ENCODE assay signal across 21 mouse cellular contexts in genomic region chr1:74792831-74793660, GRCm38 (mm10). TPM values are rescaled to one million over a fixed set of nuclear protein-coding genes. Genes with fewer than 3 reads are reported as not detected.
DNase-seq lines count a peak whose midpoint lies in the region; ATAC-seq and TF ChIP-seq lines count a peak whose summit lies in the region.
"Had no signal": no experiment of that assay in that cellular context is flagged by ENCODE, and none has a peak within 500 bp of the region (broad histone marks: within the 10 kb centered on the region; RNA-seq: fewer than 3 reads in every experiment).

No protein-coding gene starts in this region.

- H3K9me3 ChIP-seq in midbrain, embryonic 10.5 days (replicated peaks) = no peaks in the 10 kb centered on the region
- H3K9me3 ChIP-seq in midbrain, embryonic 13.5 days = no peaks in the 10 kb centered on the region
- no peaks in the 10 kb centered on the region for H3K9me3 ChIP-seq in CH12.LX (replicated peaks; ENCODE audit: low read length)
- H3K9me3 ChIP-seq in kidney, embryonic 14.5 days (ENCODE audit: control insufficient read depth, low read length) = no peaks in the 10 kb centered on the region
- H3K9me3 ChIP-seq: forebrain, embryonic 13.5 days; heart, embryonic 13.5 days; neural tube, embryonic 13.5 days had no signal

- H3K9ac ChIP-seq in midbrain, embryonic 13.5 days (replicated peaks) = no peak overlapping the region
- H3K9ac ChIP-seq in CH12.LX (ENCODE audit: insufficient read depth, low read depth) = peak overlapping the region; percentile 81
- no peak overlapping the region for H3K9ac ChIP-seq in kidney, embryonic 14.5 days (ENCODE audit: low read depth, low read length)
- H3K9ac ChIP-seq: forebrain, embryonic 13.5 days; heart, embryonic 13.5 days; neural tube, embryonic 13.5 days had no signal

- TF ChIP-seq POLR2A in CH12.LX (IDR thresholded peaks at IDR 0.05; ENCODE audit: low read depth, low read length) (peak; percentile 44; the same call in 1 of the 2 replicates), myocyte (IDR thresholded peaks at IDR 0.05; ENCODE audit: insufficient read length, low read depth) (peak; percentile 78)
- TF ChIP-seq POLR2A in cortical plate, adult 2 months (IDR thresholded peaks at IDR 0.05; ENCODE audit: extremely low read depth, insufficient read depth, low read length) = no peak

- TF ChIP-seq RAD21 in CH12.LX (IDR thresholded peaks at IDR 0.05; ENCODE audit: low read depth, low read length) = no peak

- intact Hi-C loops in gastrocnemius, adult 2 months (cut with DNase I) = no loop called here

- WGBS in midbrain, embryonic 10.5 days = 5% methylated on average over 19 of the region's 19 CpGs
- WGBS in midbrain, embryonic 13.5 days = 10% methylated on average over 19 of the region's 19 CpGs
- WGBS in kidney, embryonic 14.5 days = 19% methylated on average over 19 of the region's 19 CpGs

- 0 out of 2 replicates have a peak overlapping the region, but pooled peaks have one; percentile 6 for H3K27ac ChIP-seq in midbrain, embryonic 10.5 days (replicated peaks)
- H3K27ac ChIP-seq in midbrain, embryonic 13.5 days = no peak overlapping the region
- H3K27ac ChIP-seq in CH12.LX (ENCODE audit: insufficient read depth, low read depth) = peak overlapping the region; percentile 88
- H3K27ac ChIP-seq in cortical plate, adult 2 months (ENCODE audit: insufficient read depth, low read length) = no peak overlapping the region
- no peak overlapping the region for H3K27ac ChIP-seq in gastrocnemius, adult 2 months
- no peak overlapping the region for H3K27ac ChIP-seq in kidney, embryonic 14.5 days (ENCODE audit: low read depth, low read length)
- H3K27ac ChIP-seq: forebrain, embryonic 13.5 days; heart, embryonic 13.5 days; kidney, postnatal 0 days; neural tube, embryonic 13.5 days had no signal

- peak overlapping the region; percentile 70 for H3ac ChIP-seq in myocyte (ENCODE audit: control insufficient read depth, insufficient read length)

- H3K4me3 ChIP-seq in midbrain, embryonic 10.5 days = no peak overlapping the region
- no peak overlapping the region for H3K4me3 ChIP-seq in midbrain, embryonic 13.5 days (replicated peaks)
- H3K4me3 ChIP-seq in CH12.LX (replicated peaks in 1 of 3; ENCODE audit: low read depth in 2 of 3, low read length in 2 of 3, poor library complexity in 1 of 3) (peak overlapping the region; percentile 84 to 89 (median 88)), myocyte (peak overlapping the region; percentile 27)
- H3K4me3 ChIP-seq in cortical plate, adult 2 months (ENCODE audit: insufficient read depth, low read length) = 0 out of 2 replicates have a peak overlapping the region, but pooled peaks have one; percentile 20
- H3K4me3 ChIP-seq in gastrocnemius, adult 2 months = no peak overlapping the region
- H3K4me3 ChIP-seq in kidney, embryonic 14.5 days (ENCODE audit: low read length) = no peak overlapping the region
- H3K4me3 ChIP-seq: forebrain, embryonic 13.5 days had no signal

- peak; percentile 34 for DNase-seq in midbrain, embryonic 10.5 days (ENCODE audit: low spot score)
- no peak for DNase-seq in CH12.LX (ENCODE audit: extremely low read depth)
- DNase-seq in gastrocnemius, adult 2 months = no peak
- DNase-seq in layer of hippocampus, postnatal 14 days (ENCODE audit: low spot score in 2 of 2) = no peak
- DNase-seq: adrenal gland, postnatal 10 days; cerebellum, adult 8-10 months; heart, adult 11 months; lung, adult 2 months; lung, postnatal 36 days; thymus, adult 18-20 months had no signal

- no peak for TF ChIP-seq CTCF in CH12.LX (conservative IDR thresholded peaks at IDR 0.05 in 1 of 2, IDR thresholded peaks at IDR 0.05 in 1 of 2; ENCODE audit: low read depth in 2 of 2, low read length in 2 of 2)
- TF ChIP-seq CTCF in cortical plate, adult 2 months (IDR thresholded peaks at IDR 0.05; ENCODE audit: extremely low read depth, insufficient read depth, low read length) = no peak
- TF ChIP-seq CTCF in gastrocnemius, adult 2 months (IDR thresholded peaks at IDR 0.05) = no peak

- in situ Hi-C loops in CH12.LX (cut with MboI; ENCODE audit: low pct_ligation_motif_present, low pct_unique_long_range_greater_than_20kb, low sequenced_read_pairs) = no loop called here

- H3K27me3 ChIP-seq in midbrain, embryonic 10.5 days (ENCODE audit: low read depth, poor library complexity, severe bottlenecking) = peaks cover 100% of the 10 kb centered on the region
- peaks cover 91% of the 10 kb centered on the region for H3K27me3 ChIP-seq in midbrain, embryonic 13.5 days
- H3K27me3 ChIP-seq in CH12.LX (replicated peaks) = no peaks in the 10 kb centered on the region
- no peaks in the 10 kb centered on the region for H3K27me3 ChIP-seq in myocyte (ENCODE audit: control insufficient read depth, insufficient read depth, insufficient read length)
- peaks cover 98% of the 10 kb centered on the region for H3K27me3 ChIP-seq in kidney, embryonic 14.5 days (ENCODE audit: control insufficient read depth, insufficient read depth, low read length)

- H3K4me1 ChIP-seq in midbrain, embryonic 10.5 days = peaks cover 84% of the 10 kb centered on the region
- H3K4me1 ChIP-seq in midbrain, embryonic 13.5 days (replicated peaks) = peaks cover 71% of the 10 kb centered on the region
- peaks cover 53 to 55% of the 10 kb centered on the region in 2 experiments for H3K4me1 ChIP-seq in CH12.LX (ENCODE audit: control insufficient read depth in 1 of 2, insufficient read depth in 2 of 2)
- H3K4me1 ChIP-seq in cortical plate, adult 2 months (ENCODE audit: control insufficient read depth, insufficient read depth, low read length) = peaks cover 2% of the 10 kb centered on the region
- peaks cover 16% of the 10 kb centered on the region for H3K4me1 ChIP-seq in kidney, embryonic 14.5 days (ENCODE audit: control insufficient read depth, insufficient read depth, low read length)

- no peak overlapping the region for H3K4me2 ChIP-seq in midbrain, embryonic 13.5 days (replicated peaks)
- peak overlapping the region; percentile 93 for H3K4me2 ChIP-seq in CH12.LX (ENCODE audit: insufficient read depth, low read depth, poor library complexity, severe bottlenecking)
- peak overlapping the region; percentile 77 for H3K4me2 ChIP-seq in myocyte (ENCODE audit: low read depth)
- no peak overlapping the region for H3K4me2 ChIP-seq in kidney, embryonic 14.5 days (replicated peaks; ENCODE audit: low read depth, low read length)
- H3K4me2 ChIP-seq: liver, embryonic 11.5 days had no signal

- no peak for ATAC-seq in midbrain, embryonic 13.5 days
- no peak for ATAC-seq in kidney, embryonic 14.5 days (ENCODE audit: low FRiP score, low TSS enrichment)
- ATAC-seq: forebrain, embryonic 13.5 days; intestine, embryonic 16.5 days had no signal

- TF ChIP-seq EP300 in CH12.LX (IDR thresholded peaks at IDR 0.05; ENCODE audit: low read length) = no peak

- no peaks in the 10 kb centered on the region for H3K36me3 ChIP-seq in midbrain, embryonic 10.5 days
- no peaks in the 10 kb centered on the region for H3K36me3 ChIP-seq in midbrain, embryonic 13.5 days
- H3K36me3 ChIP-seq in CH12.LX (replicated peaks in 1 of 2; ENCODE audit: control insufficient read depth in 1 of 2, insufficient read depth in 1 of 2, low read length in 1 of 2) (peaks cover 0 to 46% of the 10 kb centered on the region in 2 experiments), myocyte (ENCODE audit: control insufficient read depth, insufficient read depth) (no peaks in the 10 kb centered on the region)
- no peaks in the 10 kb centered on the region for H3K36me3 ChIP-seq in kidney, embryonic 14.5 days (ENCODE audit: control insufficient read depth, insufficient read depth, low read length)
- H3K36me3 ChIP-seq: heart, embryonic 13.5 days; neural tube, embryonic 13.5 days had no signal

- H3K79me2 ChIP-seq in CH12.LX (replicated peaks; ENCODE audit: control insufficient read depth, extremely low read depth, insufficient read depth, poor library complexity, severe bottlenecking) (peaks cover 17% of the 10 kb centered on the region), myocyte (ENCODE audit: control insufficient read depth, insufficient read depth) (peaks cover 5% of the 10 kb centered on the region)

- dilution Hi-C loops in CH12.LX (cut with MboI; ENCODE audit: extremely low pct_ligation_motif_present, extremely low pct_unique_long_range_greater_than_20kb, low sequenced_read_pairs) = no loop called here

RNA-seq across cellular contexts. Expression of gene Wnt10a, which starts 1.7 kb away (rescaled TPM):
- 0.85 and 1.3 TPM in 2 replicates for polyA plus RNA-seq in midbrain, embryonic 10.5 days (2016; fragmentation: Nextera tagmentation; extraction: Ambion mirVana)
- 0.35 and 0.45 TPM in 2 replicates for polyA plus RNA-seq in midbrain, embryonic 13.5 days (2015; fragmentation: Nextera tagmentation; extraction: Ambion mirVana)
- 126 and 184 TPM in 2 replicates for total RNA-seq in CH12.LX (2012; rRNA removed)
- total RNA-seq in CH12.LX (2014; rRNA removed) = 142 and 155 TPM in 2 replicates
- 170 and 187 TPM in 2 replicates for polyA plus RNA-seq in CH12.LX (2012; ENCODE audit: insufficient read length, low read depth)
- 8.1 and 8.8 TPM in 2 replicates for polyA plus RNA-seq in cortical plate, adult 2 months (2012; rRNA removed)
- 44.0 TPM for polyA plus RNA-seq in myocyte (2012; fragmentation: generic; extraction: Trizol)
- total RNA-seq in gastrocnemius, adult 2 months (2021) = under 1 TPM in 1 of 2 experiments, not detected in 1; 0.39 TPM
- total RNA-seq in layer of hippocampus, postnatal 14 days (2021) = 1 to 10 TPM; 1.9 to 2.0 TPM
- polyA plus RNA-seq in kidney, embryonic 14.5 days (2014; fragmentation: Nextera tagmentation; extraction: Ambion mirVana) = 0.70 and 0.91 TPM in 2 replicates
- total RNA-seq: hematopoietic stem cell, adult 5-6 weeks had no signal
- polyA plus RNA-seq: heart, embryonic 13.5 days had no signal

RNA-seq across cellular contexts. Expression of gene Wnt6, which starts 21.4 kb away (rescaled TPM):
- polyA plus RNA-seq in midbrain, embryonic 10.5 days (2016; fragmentation: Nextera tagmentation; extraction: Ambion mirVana) = 8.7 and 11.0 TPM in 2 replicates
- 2.4 and 2.5 TPM in 2 replicates for polyA plus RNA-seq in midbrain, embryonic 13.5 days (2015; fragmentation: Nextera tagmentation; extraction: Ambion mirVana)
- total RNA-seq in CH12.LX (2012; rRNA removed) (3.4 and 3.5 TPM in 2 replicates), CH12.LX (2014; rRNA removed) (0.67 and 0.89 TPM in 2 replicates)
- polyA plus RNA-seq in CH12.LX (2012; ENCODE audit: insufficient read length, low read depth) (1.6 and 1.7 TPM in 2 replicates), myocyte (2012; fragmentation: generic; extraction: Trizol) (3.1 TPM)
- 1.2 and 2.2 TPM in 2 replicates for polyA plus RNA-seq in cortical plate, adult 2 months (2012; rRNA removed)
- under 1 TPM; 0.39 to 0.77 TPM for total RNA-seq in gastrocnemius, adult 2 months (2021)
- total RNA-seq in layer of hippocampus, postnatal 14 days (2021) = under 1 TPM; 0.43 to 0.58 TPM
- 3.1 and 3.4 TPM in 2 replicates for polyA plus RNA-seq in kidney, embryonic 14.5 days (2014; fragmentation: Nextera tagmentation; extraction: Ambion mirVana)
- total RNA-seq: hematopoietic stem cell, adult 5-6 weeks had no signal

RNA-seq across cellular contexts. Expression of gene Prkag3, which starts 44.0 kb away (rescaled TPM):
- not detected in 2 replicates for polyA plus RNA-seq in midbrain, embryonic 10.5 days (2016; fragmentation: Nextera tagmentation; extraction: Ambion mirVana)
- polyA plus RNA-seq in midbrain, embryonic 13.5 days (2015; fragmentation: Nextera tagmentation; extraction: Ambion mirVana) = 0.08 TPM in 1 of 2 replicates, not detected in the other
- 0.08 and 0.13 TPM in 2 replicates for total RNA-seq in CH12.LX (2012; rRNA removed)
- 0.09 TPM in 1 of 2 replicates, not detected in the other for total RNA-seq in CH12.LX (2014; rRNA removed)
- 0.12 TPM in 1 of 2 replicates, not detected in the other for polyA plus RNA-seq in CH12.LX (2012; ENCODE audit: insufficient read length, low read depth)
- 0.06 and 0.13 TPM in 2 replicates for polyA plus RNA-seq in cortical plate, adult 2 months (2012; rRNA removed)
- 24.6 TPM for polyA plus RNA-seq in myocyte (2012; fragmentation: generic; extraction: Trizol)
- 100 to 1,000 TPM in 1 of 2 experiments, 10 to 100 TPM in 1; 61.6 to 111 TPM for total RNA-seq in gastrocnemius, adult 2 months (2021)
- under 1 TPM; 0.14 to 0.55 TPM for total RNA-seq in layer of hippocampus, postnatal 14 days (2021)
- 0.13 and 0.15 TPM in 2 replicates for polyA plus RNA-seq in kidney, embryonic 14.5 days (2014; fragmentation: Nextera tagmentation; extraction: Ambion mirVana)
- total RNA-seq: hematopoietic stem cell, adult 5-6 weeks had no signal
- polyA plus RNA-seq: forebrain, embryonic 13.5 days; liver, embryonic 11.5 days; neural tube, embryonic 13.5 days had no signal

Comparison
In these comparisons a context has a peak if more than half of its experiments do, and no peak if none do; other contexts are left out.
1. H3K27ac ChIP-seq: peak in midbrain, embryonic 10.5 days (single experiment) and CH12.LX (single experiment); none in midbrain, embryonic 13.5 days (single experiment), cortical plate, adult 2 months (single experiment), gastrocnemius, adult 2 months (single experiment) and kidney, embryonic 14.5 days (single experiment).
2. H3K4me3 ChIP-seq: peak in CH12.LX (3 of 3), cortical plate, adult 2 months (single experiment) and myocyte (single experiment); none in midbrain, embryonic 10.5 days (single experiment), midbrain, embryonic 13.5 days (single experiment), gastrocnemius, adult 2 months (single experiment) and kidney, embryonic 14.5 days (single experiment).
3. H3K4me2 ChIP-seq: peak in CH12.LX (single experiment) and myocyte (single experiment); none in midbrain, embryonic 13.5 days (single experiment) and kidney, embryonic 14.5 days (single experiment).
4. RNA of gene Prkag3, which starts 44.0 kb away (polyA plus RNA-seq): 24.6 TPM in myocyte (single experiment); 0.13 to 0.15 TPM in kidney, embryonic 14.5 days, 0.12 TPM in CH12.LX, 0.08 TPM in midbrain, embryonic 13.5 days, 0.06 to 0.13 TPM in cortical plate, adult 2 months and not detected in midbrain, embryonic 10.5 days; every median in the first group is over 10 times any median in the second.